Mouse (Mus musculus) G1E (cell line): Measurements from ENCODE around the gene Ly6g.
"Not testable (repeated sequence)": the region's sequence is repeated elsewhere in the genome, so short reads cannot be mapped to it uniquely, and the experiment has no call there.

ENCODE experiments used
- CTCF ChIP-seq: IDR thresholded peaks from 2 replicates; pipeline ENCODE4 v1.5.1; 2012; ENCODE audit warnings: low read depth, low read length, inconsistent platforms, mixed read lengths
- GATA1 ChIP-seq: IDR thresholded peaks from 2 replicates; pipeline ENCODE4 v1.6.1; 2012; ENCODE audit warnings: borderline replicate concordance, low read length, inconsistent platforms, mixed read lengths
- GATA2 ChIP-seq: IDR thresholded peaks from 2 replicates; pipeline ENCODE4 v1.6.1; 2012; ENCODE audit warnings: low read depth, low read length, inconsistent platforms, borderline replicate concordance
- POLR2AphosphoS5 ChIP-seq: IDR thresholded peaks from 2 replicates; pipeline ENCODE4 v1.6.1; 2012; ENCODE audit warnings: low read depth, low read length, inconsistent platforms; ENCODE audit not compliant: insufficient replicate concordance

DNA sequence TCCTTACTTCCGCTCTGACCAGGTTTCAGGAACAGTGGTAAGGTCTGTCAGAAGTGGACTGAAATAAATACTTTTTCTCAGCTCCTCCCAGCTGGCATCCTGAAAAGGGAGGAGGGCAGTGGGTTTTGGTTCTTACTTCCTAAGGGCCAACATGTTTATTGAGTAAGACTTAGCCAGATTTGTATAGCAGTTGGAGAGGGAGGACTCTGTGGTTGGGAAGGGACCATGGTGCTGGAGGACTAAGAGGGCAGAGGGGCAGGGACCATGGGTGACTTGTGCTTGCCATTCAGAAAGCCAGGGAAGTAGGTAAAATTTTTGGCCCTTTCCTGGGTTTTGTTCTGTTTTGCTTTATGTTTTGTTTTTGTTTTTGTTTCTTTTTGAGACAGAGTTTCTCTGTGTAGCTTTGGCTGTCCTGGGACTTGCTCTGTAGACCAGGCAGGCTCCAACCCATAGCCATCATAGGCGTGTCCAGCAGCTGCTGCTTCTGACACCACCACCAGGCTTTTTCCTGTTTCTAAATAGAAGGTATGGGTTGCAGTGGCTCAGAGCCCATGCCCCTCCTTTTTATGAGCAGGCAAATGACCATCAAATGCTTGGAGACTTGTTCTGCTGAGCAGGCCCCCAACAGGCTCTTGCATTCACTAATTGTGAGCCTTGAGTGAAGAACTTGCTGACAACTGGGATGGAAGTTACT lies 19.8 kb upstream of the Ly6g start:
- TF ChIP-seq CTCF, GATA1, POLR2AphosphoS5, GATA2: not testable (repeated sequence)
